Mouse (Mus musculus): ENCODE results near the gene Macc1.

GRCm38 (mm10) chr12:119440720-119441119 is 126.7 kb downstream of the Macc1 start:
- TF ChIP-seq CTCF (IDR thresholded peaks at IDR 0.05; ENCODE audit: low read depth, low read length) (no peak), TAL1 (conservative IDR thresholded peaks at IDR 0.05; ENCODE audit: low read depth, low read length) (no peak), GATA1 (IDR thresholded peaks at IDR 0.05; ENCODE audit: borderline replicate concordance, low read length) (no peak)
